Mouse (Mus musculus): Measurements from ENCODE around the gene Cdkn2d. TPM values are rescaled to one million over a fixed set of nuclear protein-coding genes. Genes with fewer than 3 reads are reported as not detected.

Cdkn2d gene
- 27.9 and 29.2 TPM in 2 replicates for polyA plus RNA-seq (2015; fragmentation: Nextera tagmentation; extraction: Ambion mirVana)

DNA sequence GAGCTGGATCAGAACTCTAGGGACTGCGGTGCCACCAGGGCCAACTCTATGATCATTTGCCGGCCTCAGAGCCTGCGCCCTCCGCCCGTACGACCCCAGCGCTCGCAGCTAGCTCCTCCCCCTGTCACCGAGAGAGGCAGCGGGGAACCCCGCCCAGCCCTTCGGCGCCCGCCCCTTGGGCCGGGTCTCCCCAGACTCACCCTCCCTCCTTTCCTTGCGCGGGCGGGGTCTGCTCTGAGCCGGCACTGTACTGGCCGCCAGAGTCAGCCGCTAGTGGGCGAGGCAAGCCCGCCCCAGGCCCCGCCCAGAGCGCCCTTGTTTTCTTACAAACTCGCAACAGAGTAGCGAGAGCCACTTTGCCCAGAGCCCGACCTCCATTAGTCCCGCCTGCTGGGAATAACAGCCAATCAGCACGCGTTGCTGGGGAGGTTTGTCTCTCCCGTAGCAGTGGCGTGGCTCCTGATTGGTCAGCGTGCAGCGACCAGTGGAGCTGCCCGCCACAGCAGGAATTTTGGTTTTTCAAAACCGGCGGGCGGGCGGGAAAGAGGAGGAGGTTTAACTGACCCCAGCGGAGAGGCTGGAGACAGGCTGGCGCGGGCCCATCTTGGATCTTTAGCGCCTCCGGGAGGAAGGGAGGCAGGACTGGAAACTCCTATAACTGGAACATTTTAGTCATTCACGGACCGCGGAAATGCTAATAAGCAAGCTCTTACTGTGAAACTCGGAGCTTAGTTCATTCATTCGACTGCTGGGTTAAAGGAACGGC is at the start of gene Cdkn2d:
TSS of gene Cdkn2d (minus strand) at position 386 of the 766 bp plus-strand sequence.

DNA sequence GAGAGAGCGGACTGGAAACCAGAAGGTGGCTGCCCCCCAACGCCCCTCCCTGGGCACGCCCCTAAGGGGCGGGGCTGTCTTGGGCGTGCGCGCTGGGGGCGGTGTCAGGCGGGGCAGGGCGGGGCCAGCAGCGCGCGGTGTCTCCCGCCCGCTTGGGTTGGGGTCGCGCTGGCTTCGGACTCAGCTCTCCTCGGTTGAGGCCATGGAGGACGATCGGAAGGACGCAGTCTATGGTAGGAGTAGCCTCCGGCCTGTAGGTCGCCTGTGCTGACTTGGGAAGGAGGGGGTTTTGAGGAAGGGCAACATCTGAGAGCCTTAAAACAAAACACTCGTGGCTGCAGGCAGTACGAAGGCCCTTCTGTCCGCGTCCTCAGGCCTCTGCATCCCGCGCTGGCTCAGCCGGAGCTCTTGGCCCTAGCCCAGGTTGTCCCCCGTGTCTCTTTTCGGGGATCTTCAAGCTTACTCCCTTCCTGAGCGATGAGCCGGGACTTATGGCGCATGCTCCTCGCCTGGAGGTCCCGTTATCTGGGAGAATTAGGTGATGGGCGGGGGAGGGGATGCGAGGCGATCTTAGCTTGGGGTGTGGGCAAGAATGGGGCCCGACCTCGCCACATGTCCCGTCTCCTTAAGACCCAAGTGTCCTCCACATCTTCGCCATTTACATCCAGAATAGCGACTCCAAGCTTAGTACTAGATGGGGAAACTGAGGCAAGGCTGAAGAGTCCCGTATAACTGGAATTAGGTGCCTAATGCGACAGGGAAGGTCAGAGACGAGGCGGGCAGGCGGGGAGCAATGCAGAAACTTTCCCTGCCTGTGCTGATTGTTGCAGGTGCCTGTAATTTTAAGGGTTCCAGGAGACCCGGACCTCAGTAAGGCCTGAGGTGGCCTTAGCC is 29.7 kb upstream of the Cdkn2d start, which contains the start of gene Slc44a2:
TSS of gene Slc44a2 (plus strand) at position 80 of the 894 bp plus-strand sequence.

DNA sequence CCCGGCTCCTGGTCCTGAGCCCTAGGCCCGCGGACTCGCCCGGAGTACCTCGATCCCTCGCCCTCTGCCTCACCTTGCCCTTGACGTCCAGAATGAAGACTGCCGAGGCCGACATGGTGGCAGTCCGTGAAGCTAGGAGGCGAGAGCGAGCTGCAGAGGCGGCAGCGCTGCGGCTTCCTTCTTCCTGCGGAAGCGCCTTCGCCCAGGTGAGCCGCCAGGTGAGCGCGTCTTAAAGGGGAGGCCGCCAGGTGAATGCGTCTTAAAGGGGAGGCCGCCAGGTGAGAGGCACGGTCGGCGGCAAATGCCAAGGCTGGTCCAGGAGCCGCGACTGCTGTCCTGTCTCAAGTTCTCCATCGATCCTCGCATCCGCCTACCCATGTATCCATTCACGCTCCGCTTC is 20.9 kb upstream of the Cdkn2d start, which contains the start of gene Ap1m2:
TSS of gene Ap1m2 (minus strand) at position 204 of the 400 bp plus-strand sequence.

DNA sequence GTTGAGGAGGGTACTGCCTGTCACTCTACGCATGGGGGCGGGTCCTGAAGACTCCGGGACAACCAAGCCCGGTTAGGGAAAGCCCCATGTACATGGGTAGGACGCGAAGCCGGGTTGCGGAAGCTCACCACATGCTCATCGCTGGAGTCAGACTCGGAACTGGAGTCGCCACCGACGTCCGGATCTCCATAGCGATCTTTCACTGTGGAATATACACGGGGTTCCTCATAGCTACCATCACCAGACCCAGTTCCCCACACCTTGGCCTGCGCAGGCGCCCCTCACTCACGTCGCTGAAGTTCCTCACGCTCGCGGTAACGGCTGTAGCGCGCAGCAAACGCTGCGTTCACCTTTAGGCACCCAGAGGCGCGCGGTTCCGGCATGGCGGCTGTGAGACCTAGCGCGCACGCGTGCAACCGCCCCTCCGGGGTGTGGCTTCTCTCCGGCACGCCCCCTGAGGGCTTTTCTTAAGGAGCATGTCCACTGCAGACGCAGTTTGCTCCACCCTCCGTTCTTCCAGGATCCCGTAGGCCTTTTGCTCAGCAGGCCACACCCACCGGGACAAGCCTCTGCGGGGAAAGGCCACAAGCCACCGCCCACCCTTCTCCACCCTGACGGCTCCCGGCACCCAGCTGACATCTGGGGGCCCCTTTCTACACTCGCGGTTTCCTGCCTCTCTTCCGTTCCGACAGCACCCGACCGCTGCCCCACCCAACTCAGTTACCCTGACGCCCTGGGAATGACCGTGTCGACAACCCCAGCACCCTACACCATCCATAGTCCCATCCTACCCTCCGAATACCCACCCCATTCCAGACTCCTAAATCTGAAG is 3.4 kb downstream of the Cdkn2d start, which contains the start of gene Kri1:
TSS of gene Kri1 (minus strand) at position 399 of the 832 bp plus-strand sequence.

DNA sequence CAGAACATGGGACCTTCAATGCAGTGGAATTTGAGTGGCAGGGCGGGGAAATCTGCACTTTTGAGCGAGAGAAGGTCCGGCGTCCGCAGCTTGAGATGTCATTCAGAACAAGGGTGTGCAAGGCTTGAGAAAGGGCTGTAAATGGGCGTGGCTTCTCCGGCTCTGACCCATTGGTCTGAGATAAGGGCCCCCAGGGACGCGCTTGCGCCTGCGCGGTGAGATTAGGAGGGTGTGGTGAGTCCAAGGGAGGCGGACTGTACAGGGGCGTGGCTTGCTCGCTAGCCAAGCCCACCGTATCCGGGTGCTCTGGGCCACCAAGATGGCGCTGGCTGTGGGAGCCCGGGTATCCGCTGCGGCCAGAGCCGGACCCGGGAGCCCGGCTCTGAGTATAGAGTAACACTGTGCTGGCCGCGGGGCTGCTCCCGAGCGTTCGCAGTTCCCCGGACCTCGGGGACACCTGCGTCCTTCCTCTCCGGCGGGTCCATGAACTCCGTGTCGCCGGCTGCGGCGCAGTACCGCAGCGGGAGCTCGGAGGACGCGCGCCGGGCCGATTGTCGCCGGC is 26.1 kb downstream of the Cdkn2d start, which contains the start of gene Atg4d:
TSS of gene Atg4d (plus strand) at position 294 of the 562 bp plus-strand sequence.

DNA sequence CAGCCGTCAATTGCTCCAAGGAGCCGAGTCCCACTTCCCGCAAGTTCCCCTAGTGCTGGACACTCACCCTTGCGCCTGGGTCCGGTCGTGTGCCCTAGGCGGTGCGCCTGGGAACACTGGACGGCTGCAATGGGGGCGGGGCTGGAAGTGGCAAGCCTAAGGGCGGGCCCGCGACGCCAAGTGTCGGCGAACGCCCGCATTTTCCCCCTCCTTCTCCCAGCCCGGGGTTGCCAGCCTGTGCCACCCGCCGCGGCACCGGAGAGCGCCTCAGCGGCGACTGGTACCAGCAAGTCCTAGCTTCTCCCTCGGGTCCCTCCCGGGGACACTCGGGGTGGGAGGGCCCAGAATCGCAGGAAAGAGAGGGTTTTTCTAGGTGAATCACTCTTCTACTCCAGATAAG is 42.9 kb downstream of the Cdkn2d start, which contains the start of gene S1pr5:
TSS of gene S1pr5 (minus strand) at position 118 of the 400 bp plus-strand sequence.

DNA sequence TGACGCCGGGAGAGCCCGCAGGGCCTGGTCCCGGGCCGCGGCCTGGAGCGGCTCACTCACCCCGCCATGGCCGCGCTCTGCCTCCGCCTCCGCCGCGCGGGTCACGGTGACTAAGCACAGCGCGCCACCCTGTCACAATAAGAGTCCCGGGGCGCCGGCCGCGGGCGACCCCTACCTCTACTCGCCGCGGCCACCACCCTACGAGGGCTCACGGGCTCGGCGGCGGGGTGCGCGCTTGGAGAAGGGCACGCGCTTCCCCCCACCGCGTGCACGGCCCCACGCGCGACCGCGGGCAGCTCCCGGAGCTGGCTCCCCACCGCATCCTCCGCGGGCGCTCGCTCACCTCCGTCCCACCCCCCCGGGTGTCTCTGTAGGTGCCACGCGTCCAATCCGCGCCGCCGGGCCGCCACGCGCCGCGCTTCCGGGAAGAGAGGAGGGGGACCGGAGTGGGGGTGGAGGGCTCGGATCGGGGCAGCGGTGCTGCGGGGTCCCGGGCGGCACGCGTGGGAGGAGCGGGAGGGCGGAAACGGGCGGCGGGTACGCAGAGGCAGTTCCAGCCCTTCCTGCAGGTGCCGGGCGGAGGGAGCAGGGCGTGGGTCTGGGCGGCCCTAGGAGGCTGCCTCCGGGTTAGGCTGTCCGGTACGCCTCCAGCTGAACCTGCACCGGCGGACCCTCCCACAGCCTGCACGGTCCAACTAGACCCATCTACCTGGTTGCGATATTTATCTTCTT is 52.3 kb downstream of the Cdkn2d start, which contains the start of gene Keap1:
TSS of gene Keap1 (minus strand) at position 629 of the 732 bp plus-strand sequence.

Other genes with a start within 250 kb of the Cdkn2d start
- not detected in 2 replicates for gene Zglp1, start 224.3 kb downstream of the Cdkn2d start, polyA plus RNA-seq (2015; fragmentation: Nextera tagmentation; extraction: Ambion mirVana)
- gene Gm49373, start 218.3 kb downstream of the Cdkn2d start, polyA plus RNA-seq (2015; fragmentation: Nextera tagmentation; extraction: Ambion mirVana) = 0.19 and 0.22 TPM in 2 replicates
- gene Fdx1l, start 217.8 kb downstream of the Cdkn2d start, polyA plus RNA-seq (2015; fragmentation: Nextera tagmentation; extraction: Ambion mirVana) = 45.2 and 48.2 TPM in 2 replicates
- 0.52 and 0.77 TPM in 2 replicates for gene Gm38431, start 199.4 kb downstream of the Cdkn2d start, polyA plus RNA-seq (2015; fragmentation: Nextera tagmentation; extraction: Ambion mirVana)
- gene Raver1, start 199.4 kb downstream of the Cdkn2d start, polyA plus RNA-seq (2015; fragmentation: Nextera tagmentation; extraction: Ambion mirVana) = 21.1 and 26.9 TPM in 2 replicates
- 9.0 and 9.8 TPM in 2 replicates for gene Tyk2, start 160.2 kb downstream of the Cdkn2d start, polyA plus RNA-seq (2015; fragmentation: Nextera tagmentation; extraction: Ambion mirVana)
- gene Cdc37, start 141.4 kb downstream of the Cdkn2d start, polyA plus RNA-seq (2015; fragmentation: Nextera tagmentation; extraction: Ambion mirVana) = 166 and 173 TPM in 2 replicates
- gene Pde4a, start 125.7 kb downstream of the Cdkn2d start, polyA plus RNA-seq (2015; fragmentation: Nextera tagmentation; extraction: Ambion mirVana) = 3.7 and 4.5 TPM in 2 replicates
- gene Keap1, start 52.0 kb downstream of the Cdkn2d start, polyA plus RNA-seq (2015; fragmentation: Nextera tagmentation; extraction: Ambion mirVana) = 38.9 and 41.2 TPM in 2 replicates
- gene S1pr5, start 43.0 kb downstream of the Cdkn2d start, polyA plus RNA-seq (2015; fragmentation: Nextera tagmentation; extraction: Ambion mirVana) = 0.08 and 0.11 TPM in 2 replicates
- gene Atg4d, start 26.1 kb downstream of the Cdkn2d start, polyA plus RNA-seq (2015; fragmentation: Nextera tagmentation; extraction: Ambion mirVana) = 20.9 and 25.4 TPM in 2 replicates
- gene Kri1, start 3.4 kb downstream of the Cdkn2d start, polyA plus RNA-seq (2015; fragmentation: Nextera tagmentation; extraction: Ambion mirVana) = 8.3 and 8.4 TPM in 2 replicates
- gene Ap1m2, start 20.9 kb upstream of the Cdkn2d start, polyA plus RNA-seq (2015; fragmentation: Nextera tagmentation; extraction: Ambion mirVana) = 24.7 and 28.5 TPM in 2 replicates
- gene Slc44a2, start 29.3 kb upstream of the Cdkn2d start, polyA plus RNA-seq (2015; fragmentation: Nextera tagmentation; extraction: Ambion mirVana) = 106 and 120 TPM in 2 replicates
- gene Ilf3, start 76.5 kb upstream of the Cdkn2d start, polyA plus RNA-seq (2015; fragmentation: Nextera tagmentation; extraction: Ambion mirVana) = 52.5 and 56.4 TPM in 2 replicates
- gene Qtrt1, start 120.4 kb upstream of the Cdkn2d start, polyA plus RNA-seq (2015; fragmentation: Nextera tagmentation; extraction: Ambion mirVana) = 27.3 and 30.2 TPM in 2 replicates
- 75.4 and 77.2 TPM in 2 replicates for gene Dnm2, start 133.5 kb upstream of the Cdkn2d start, polyA plus RNA-seq (2015; fragmentation: Nextera tagmentation; extraction: Ambion mirVana)
- 56.2 and 65.9 TPM in 2 replicates for gene Tmed1, start 218.8 kb upstream of the Cdkn2d start, polyA plus RNA-seq (2015; fragmentation: Nextera tagmentation; extraction: Ambion mirVana)
- gene AB124611, start 234.8 kb upstream of the Cdkn2d start, polyA plus RNA-seq (2015; fragmentation: Nextera tagmentation; extraction: Ambion mirVana) = 3.1 and 10.4 TPM in 2 replicates